Comparison of ENCODE assay signal across 8 mouse cellular contexts in the genomic region with DNA sequence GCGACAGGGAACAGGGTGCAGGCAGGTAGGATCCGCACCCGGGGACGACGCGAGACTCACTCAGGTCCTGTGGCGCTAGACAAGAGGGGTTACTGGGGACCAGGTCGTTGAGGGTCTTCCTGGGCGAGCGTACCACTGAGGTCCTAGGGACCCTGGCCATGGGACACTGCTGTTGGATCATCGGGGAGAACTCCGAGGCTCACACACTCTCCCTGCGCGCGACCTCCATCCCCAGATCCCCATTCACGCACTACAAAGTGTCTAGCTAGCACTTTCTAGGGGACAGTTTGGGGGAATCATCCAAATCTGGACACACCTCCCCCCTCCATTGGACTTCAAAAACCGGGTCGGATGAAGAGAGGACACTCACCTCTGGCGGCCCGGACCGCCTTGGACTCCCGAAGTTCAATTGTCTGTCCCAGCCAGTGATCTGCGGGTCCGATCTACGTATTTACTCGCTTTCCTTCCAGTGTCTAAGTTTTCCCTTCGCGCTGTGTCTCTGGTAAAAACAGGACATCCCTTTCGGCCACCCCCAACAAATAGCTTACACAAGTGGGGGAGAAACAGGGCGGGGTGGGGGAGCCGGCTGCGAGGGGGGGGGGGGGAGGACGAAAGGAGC. TPM values are rescaled to one million over a fixed set of nuclear protein-coding genes. Genes with fewer than 3 reads are reported as not detected.
DNase-seq lines count a peak whose midpoint lies in the region; ATAC-seq and TF ChIP-seq lines count a peak whose summit lies in the region.

No protein-coding gene starts in this region.

- H3K9me3 ChIP-seq in neural tube, embryonic 13.5 days, result no peaks in the 10 kb centered on the region

- ATAC-seq in neural tube, embryonic 13.5 days (ENCODE audit: low read depth), result peak; percentile 55
- ATAC-seq in erythroblast, adult 5-6 weeks (replicated peaks; ENCODE audit: low FRiP score, poor library complexity, severe bottlenecking), result no peak

- no peaks in the 10 kb centered on the region for H3K36me3 ChIP-seq in neural tube, embryonic 13.5 days

- DNase-seq in cerebellum, adult 2 months, result no peak
- DNase-seq in cerebellum, adult 11-12 months, result no peak
- peak; percentile 18 for DNase-seq in ovary, postnatal 36 days (ENCODE audit: low spot score)
- DNase-seq in ovary, postnatal 14 days (ENCODE audit: low spot score), result no peak
- DNase-seq in gastrocnemius, postnatal 14 days, result peak; percentile 11
- DNase-seq in layer of hippocampus, postnatal 36 days, result peak; percentile 3 to 4

- H3K9ac ChIP-seq in neural tube, embryonic 13.5 days, result peak overlapping the region; percentile 71

- TF ChIP-seq POLR2A in cerebellum, adult 2 months (IDR thresholded peaks at IDR 0.05; ENCODE audit: borderline replicate concordance, insufficient read depth, low read length), result no peak

- H3K27ac ChIP-seq in cerebellum, adult 2 months (ENCODE audit: insufficient read depth, low read length), result no peak overlapping the region
- H3K27ac ChIP-seq in neural tube, embryonic 13.5 days (replicated peaks), result no peak overlapping the region

- under 1% methylated on average over 32 of the region's 33 CpGs for WGBS in cerebellum, adult 2 months
- WGBS in neural tube, embryonic 13.5 days, result under 1% methylated on average over 30 of the region's 33 CpGs

- peak overlapping the region; percentile 53 for H3K4me3 ChIP-seq in cerebellum, adult 2 months (replicated peaks; ENCODE audit: insufficient read depth, low read depth, low read length)
- peak overlapping the region; percentile 61 for H3K4me3 ChIP-seq in neural tube, embryonic 13.5 days

- TF ChIP-seq CTCF in cerebellum, adult 2 months (IDR thresholded peaks at IDR 0.05; ENCODE audit: borderline replicate concordance, insufficient read depth, low read depth, low read length), result no peak

- peak overlapping the region; percentile 88 for H3K4me2 ChIP-seq in neural tube, embryonic 13.5 days

- intact Hi-C loops in gastrocnemius, postnatal 14 days (cut with DNase I; ENCODE audit: low total_unique reads), result no loop called here

- H3K4me1 ChIP-seq in cerebellum, adult 2 months (ENCODE audit: control insufficient read depth, insufficient read depth, low read length), result peaks cover 2% of the 10 kb centered on the region; the same call in 1 of the 2 replicates
- H3K4me1 ChIP-seq in neural tube, embryonic 13.5 days (replicated peaks), result peaks cover 26% of the 10 kb centered on the region

- H3K27me3 ChIP-seq in cerebellum, adult 2 months (ENCODE audit: control insufficient read depth, insufficient read depth, low read length), result no peaks in the 10 kb centered on the region; the same call in 1 of the 2 replicates
- H3K27me3 ChIP-seq in neural tube, embryonic 13.5 days, result peaks cover 49% of the 10 kb centered on the region

RNA-seq across cellular contexts. Expression of a gene that starts 1.1 kb away (rescaled TPM):
- 0.70 and 0.82 TPM in 2 replicates for polyA plus RNA-seq in cerebellum, adult 2 months (2012; rRNA removed)
- total RNA-seq in gastrocnemius, postnatal 14 days (2021), result 10 to 100 TPM; 30.6 to 42.4 TPM
- 1 to 10 TPM; 5.4 to 5.7 TPM for total RNA-seq in layer of hippocampus, postnatal 36 days (2021)
- polyA plus RNA-seq in neural tube, embryonic 13.5 days (2015; fragmentation: Nextera tagmentation; extraction: Ambion mirVana), result 0.75 and 0.76 TPM in 2 replicates
- total RNA-seq in erythroblast, adult 5-6 weeks (2015; ENCODE audit: low replicate concordance), result not detected in 2 replicates
- not detected in 2 replicates for total RNA-seq in erythroblast, adult 5-6 weeks (2017; ENCODE audit: low replicate concordance)

Comparison
In these comparisons a context has a peak if more than half of its experiments do, and no peak if none do; other contexts are left out.
1. DNase-seq: peak in ovary, postnatal 36 days (single experiment), gastrocnemius, postnatal 14 days (single experiment) and layer of hippocampus, postnatal 36 days (2 of 2); none in cerebellum, adult 2 months (0 of 2), cerebellum, adult 11-12 months (single experiment) and ovary, postnatal 14 days (single experiment).
2. RNA of a gene that starts 1.1 kb away (total RNA-seq): 30.6 to 42.4 TPM in gastrocnemius, postnatal 14 days and 5.4 to 5.7 TPM in layer of hippocampus, postnatal 36 days; not detected in erythroblast, adult 5-6 weeks; every median in the first group is over 4 times any median in the second.